Mouse (Mus musculus) MEL (cell line): Measurements from ENCODE around the gene Ager. TPM values are rescaled to one million over a fixed set of nuclear protein-coding genes. Genes with fewer than 3 reads are reported as not detected.

Experiments
- DNase-seq: peaks from one replicate; pipeline ENCODE4 v3.0.0; 2011; ENCODE audit warnings: low read depth, low spot score
- H3K27ac ChIP-seq: 2 replicates; pipeline ENCODE4 v1.5.1; 2012; ENCODE audit warnings: low read depth, mild to moderate bottlenecking, control low read depth, low read length, moderate library complexity; ENCODE audit not compliant: control insufficient read depth
- H3K27me3 ChIP-seq, 2 experiments: fragments of 150-350 bp in 1 of 2; sonication (generic) in 1 of 2; 2 replicates each; pipeline ENCODE4 v1.6.1; 2012; ENCODE audit warnings: low read length in 2 of 2, mild to moderate bottlenecking in 2 of 2, improper control_type of control experiment in 1 of 2, moderate library complexity in 1 of 2; ENCODE audit not compliant: insufficient read depth in 2 of 2, control insufficient read depth in 1 of 2
- H3K36me3 ChIP-seq, 2 experiments: 2 replicates each; pipeline ENCODE4 v1.6.1; 2012 to 2014; ENCODE audit warnings: low read length in 2 of 2, improper control_type of control experiment in 1 of 2, inconsistent platforms in 1 of 2, mild to moderate bottlenecking in 1 of 2; ENCODE audit not compliant: insufficient read depth in 2 of 2, control insufficient read depth in 1 of 2
- H3K4me1 ChIP-seq, 2 experiments: fragments of 150-350 bp in 1 of 2; sonication (generic) in 1 of 2; 2 replicates each; pipeline ENCODE4 v1.6.1; 2012; ENCODE audit warnings: low read length in 2 of 2, improper control_type of control experiment in 1 of 2, mild to moderate bottlenecking in 1 of 2; ENCODE audit not compliant: insufficient read depth in 2 of 2, control insufficient read depth in 1 of 2
- H3K4me3 ChIP-seq, 2 experiments: fragments of 150-350 bp in 1 of 2; sonication (generic) in 1 of 2; 2 replicates each; pipeline ENCODE4 v1.5.1; 2012; ENCODE audit warnings: low read depth in 2 of 2, low read length in 2 of 2, mild to moderate bottlenecking in 2 of 2, moderate library complexity in 2 of 2, control low read depth in 1 of 2, improper control_type of control experiment in 1 of 2; ENCODE audit not compliant: control insufficient read depth in 1 of 2, insufficient read depth in 1 of 2
- H3K79me2 ChIP-seq: 2 replicates; pipeline ENCODE4 v1.6.1; 2012; ENCODE audit warnings: mild to moderate bottlenecking, low read length, moderate library complexity; ENCODE audit not compliant: control insufficient read depth, poor library complexity, insufficient read depth
- H3K9ac ChIP-seq: 2 replicates; pipeline ENCODE4 v1.6.1; 2012; ENCODE audit warnings: low read depth, mild to moderate bottlenecking, control low read depth, low read length, moderate library complexity; ENCODE audit not compliant: control insufficient read depth, poor library complexity, severe bottlenecking
- H3K9me3 ChIP-seq: fragments of 150-350 bp; sonication (generic); replicated peaks from 2 replicates; pipeline ENCODE4 v1.6.1; 2012; ENCODE audit warnings: mild to moderate bottlenecking, low read length, improper control_type of control experiment, moderate library complexity; ENCODE audit not compliant: insufficient read depth
- BHLHE40 ChIP-seq: IDR thresholded peaks from 2 replicates; pipeline ENCODE4 v1.6.1; 2012; ENCODE audit warnings: low read depth, mild to moderate bottlenecking, inconsistent platforms, low read length, improper control_type of control experiment, borderline replicate concordance
- CHD1 ChIP-seq: IDR thresholded peaks from 2 replicates; pipeline ENCODE4 v1.6.1; 2012; ENCODE audit warnings: low read depth, mild to moderate bottlenecking, inconsistent platforms, low read length, improper control_type of control experiment
- CHD2 ChIP-seq: IDR thresholded peaks from 2 replicates; pipeline ENCODE4 v1.6.1; 2011; ENCODE audit warnings: low read length, improper control_type of control experiment
- E2F4 ChIP-seq: IDR thresholded peaks from 2 replicates; pipeline ENCODE4 v1.6.1; 2011; ENCODE audit warnings: low read depth, low read length, improper control_type of control experiment, borderline replicate concordance
- ETS1 ChIP-seq: IDR thresholded peaks from 2 replicates; pipeline ENCODE4 v1.6.1; 2012; ENCODE audit warnings: low read depth, mild to moderate bottlenecking, inconsistent platforms, low read length, improper control_type of control experiment, moderate library complexity
- MXI1 ChIP-seq: IDR thresholded peaks from 2 replicates; pipeline ENCODE4 v1.6.1; 2011; ENCODE audit warnings: mild to moderate bottlenecking, low read depth, low read length, improper control_type of control experiment
- MYB ChIP-seq: IDR thresholded peaks from 2 replicates; pipeline ENCODE4 v1.6.1; 2011; ENCODE audit warnings: mild to moderate bottlenecking, low read depth, low read length, improper control_type of control experiment
- MYC ChIP-seq: IDR thresholded peaks from 2 replicates; pipeline ENCODE4 v1.6.1; 2011; ENCODE audit warnings: low read depth, mild to moderate bottlenecking, low read length, improper control_type of control experiment, moderate library complexity
- NRF1 ChIP-seq: IDR thresholded peaks from 2 replicates; pipeline ENCODE4 v1.6.1; 2014; ENCODE audit warnings: low read depth, mild to moderate bottlenecking, inconsistent platforms, low read length, improper control_type of control experiment, moderate library complexity; ENCODE audit not compliant: poor library complexity, insufficient read depth, severe bottlenecking
- POLR2A ChIP-seq, 2 experiments: IDR thresholded peaks; 2 replicates each; pipeline ENCODE4 v1.6.1; 2011 to 2012; ENCODE audit warnings: low read length in 2 of 2, mild to moderate bottlenecking in 2 of 2, control low read depth in 1 of 2, improper control_type of control experiment in 1 of 2, low read depth in 1 of 2, moderate library complexity in 1 of 2; ENCODE audit not compliant: control insufficient read depth in 1 of 2, insufficient read depth in 1 of 2, poor library complexity in 1 of 2
- POLR2AphosphoS5 ChIP-seq: IDR thresholded peaks from 2 replicates; pipeline ENCODE4 v1.6.1; 2012; ENCODE audit warnings: low read depth, borderline replicate concordance, mild to moderate bottlenecking, inconsistent platforms, low read length, moderate library complexity, mixed read lengths
- RAD21 ChIP-seq: IDR thresholded peaks from 2 replicates; pipeline ENCODE4 v1.6.1; 2011; ENCODE audit warnings: mild to moderate bottlenecking, low read depth, low read length, improper control_type of control experiment
- TAL1 ChIP-seq: IDR thresholded peaks from 2 replicates; pipeline ENCODE4 v1.6.1; 2012; ENCODE audit warnings: mild to moderate bottlenecking, inconsistent platforms, low read length, moderate library complexity, mixed read lengths
- ZC3H11A ChIP-seq: IDR thresholded peaks from 2 replicates; pipeline ENCODE4 v1.6.1; 2012; ENCODE audit warnings: low read depth, mild to moderate bottlenecking, inconsistent platforms, low read length, improper control_type of control experiment
- ZKSCAN1 ChIP-seq: IDR thresholded peaks from 2 replicates; pipeline ENCODE4 v1.6.1; 2012; ENCODE audit warnings: low read depth, mild to moderate bottlenecking, inconsistent platforms, low read length, improper control_type of control experiment, moderate library complexity
- ZMIZ1 ChIP-seq: IDR thresholded peaks from 2 replicates; pipeline ENCODE4 v1.6.1; 2012; ENCODE audit warnings: low read depth, mild to moderate bottlenecking, inconsistent platforms, low read length, improper control_type of control experiment, moderate library complexity
- ZNF384 ChIP-seq: IDR thresholded peaks from 2 replicates; pipeline ENCODE4 v1.6.1; 2012; ENCODE audit warnings: low read depth, mild to moderate bottlenecking, inconsistent platforms, low read length, improper control_type of control experiment
- polyA plus RNA-seq, 2 experiments: library from polyadenylated mRNA; stranded (reverse) in 1 of 2; unstranded in 1 of 2; fragments of >175 nt in 1 of 2; fragments of >200 nt in 1 of 2; gene quantifications; 2 replicates each; pipeline versions ENCODE4 v1.2.1 to v1.2.4; 2012; ENCODE audit warnings: low replicate concordance in 2 of 2, low read depth in 1 of 2; ENCODE audit not compliant: insufficient read length in 2 of 2, insufficient read depth in 1 of 2, missing spikeins in 1 of 2
- total RNA-seq: library from RNA; depleted of rRNA; stranded (reverse); fragments of 300-350 nt; gene quantifications from 2 replicates; pipeline ENCODE4 v1.2.3, GENCODE M21; 2012

Ager gene
- total and polyA plus RNA-seq, 3 experiments = 0.27 to 3.7 TPM; not detected in 1

GRCm38 (mm10) chr17:34593752-34594525 is 3.7 kb upstream of the Ager start:
- Histone ChIP-seq H3K36me3 (peaks cover 0 to 21% of the 10 kb centered on the region in 2 experiments; a peak in 3 of 4 replicates), H3K27ac (no peak overlapping the region), H3K79me2 (peaks cover 7% of the 10 kb centered on the region), H3K9me3 (no peaks in the 10 kb centered on the region), H3K4me1 (peaks cover 7 to 34% of the 10 kb centered on the region in 2 experiments), H3K27me3 (no peaks in the 10 kb centered on the region), H3K9ac (no peak overlapping the region), H3K4me3 (no peak overlapping the region)
- TF ChIP-seq MYC = no peak
- no peak for TF ChIP-seq CHD2
- no peak for DNase-seq

- no peak overlapping the region for H3K9ac ChIP-seq
- no peaks in the 10 kb centered on the region for H3K27me3 ChIP-seq
- H3K9me3 ChIP-seq = no peaks in the 10 kb centered on the region
- peaks cover 7% of the 10 kb centered on the region for H3K79me2 ChIP-seq
- H3K4me3 ChIP-seq = no peak overlapping the region
- DNase-seq = no peak
- TF ChIP-seq ZNF384 (no peak), CHD1 (no peak), ZC3H11A (no peak), ETS1 (no peak), MYB (no peak), BHLHE40 (no peak), POLR2AphosphoS5 (no peak), TAL1 (no peak), MXI1 (no peak), E2F4 (no peak), POLR2A (IDR thresholded peaks at IDR 0.05; ENCODE audit: control insufficient read depth in 1 of 2, insufficient read depth in 1 of 2, low read depth in 1 of 2, low read length in 2 of 2, poor library complexity in 1 of 2) (no peak), ZKSCAN1 (no peak), RAD21 (no peak), NRF1 (no peak), ZMIZ1 (no peak), CHD2 (no peak)
- H3K27ac ChIP-seq = no peak overlapping the region
- peaks cover 3 to 17% of the 10 kb centered on the region in 2 experiments for H3K4me1 ChIP-seq
- H3K36me3 ChIP-seq = peaks cover 0 to 8% of the 10 kb centered on the region in 2 experiments; a peak in 3 of 4 replicates
These were observed 1.6 kb upstream of the Ager start for GRCm38 (mm10) chr17:34596098-34596497.
